Mouse (Mus musculus) ES-Bruce4 (cell line): ENCODE results near the gene Tshr.
"Not testable (repeated sequence)": the region's sequence is repeated elsewhere in the genome, so short reads cannot be mapped to it uniquely, and the experiment has no call there.

Experiments
- CTCF ChIP-seq: IDR thresholded peaks from one replicate; pipeline ENCODE4 v1.8.1; 2011; ENCODE audit warnings: low read depth, low read length
- EP300 ChIP-seq: IDR thresholded peaks from 2 replicates; pipeline ENCODE4 v1.6.1; 2011; ENCODE audit warnings: low read depth, low read length; ENCODE audit not compliant: insufficient read depth
- POLR2A ChIP-seq: IDR thresholded peaks from one replicate; pipeline ENCODE4 v1.8.1; 2011; ENCODE audit warnings: low read length; ENCODE audit not compliant: insufficient read depth

- not testable (repeated sequence) for TF ChIP-seq CTCF, EP300, POLR2A
These were observed 45.7 kb upstream of the Tshr start for GRCm38 (mm10) chr12:91338656-91339055.
